Mouse (Mus musculus) embryo, embryonic 11.5 days (tissue): ENCODE results near the gene Acap1.
A peak's percentile ranks its signal among the peaks of the same experiment; 100 is the strongest.
"Not testable (repeated sequence)": the region's sequence is repeated elsewhere in the genome, so short reads cannot be mapped to it uniquely, and the experiment has no call there.

Source experiments
- DNase-seq: peaks from one replicate; pipeline ENCODE4 v3.0.0-alpha.2; 2012; ENCODE audit warnings: low read depth, low spot score

Acap1 gene

GRCm38 (mm10) chr11:69876867-69877266 is 18.5 kb downstream of the Acap1 start:
- DNase-seq: peak; percentile 71

- DNase-seq: no peak
Measured at GRCm38 (mm10) chr11:69876186-69876585, 19.2 kb downstream of the Acap1 start.

GRCm38 (mm10) chr11:69872451-69872850 is 22.9 kb downstream of the Acap1 start:
- DNase-seq: no peak

- DNase-seq: no peak
Measured at GRCm38 (mm10) chr11:69871822-69872221, 23.5 kb downstream of the Acap1 start.

GRCm38 (mm10) chr11:69870289-69871069 is 24.9 kb downstream of the Acap1 start:
- DNase-seq: no peak

GRCm38 (mm10) chr11:69867335-69867734 is 28.0 kb downstream of the Acap1 start:
- DNase-seq: no peak

- no peak for DNase-seq
Measured at GRCm38 (mm10) chr11:69865561-69865960, 29.8 kb downstream of the Acap1 start.

- no peak for DNase-seq
Measured at GRCm38 (mm10) chr11:69864138-69864860, 31.0 kb downstream of the Acap1 start.

- not testable (repeated sequence) for DNase-seq
Measured at GRCm38 (mm10) chr11:69863729-69864128, 31.6 kb downstream of the Acap1 start.

GRCm38 (mm10) chr11:69858113-69858998 is 37.0 kb downstream of the Acap1 start, which contains the start of gene Tnk1:
Tnk1 (minus strand) TSS chr11:69858730.
- DNase-seq: no peak

GRCm38 (mm10) chr11:69855347-69855746 is 40.0 kb downstream of the Acap1 start:
- no peak for DNase-seq

GRCm38 (mm10) chr11:69854680-69855079 is 40.7 kb downstream of the Acap1 start:
- no peak for DNase-seq

GRCm38 (mm10) chr11:69853994-69854393 is 41.3 kb downstream of the Acap1 start:
- DNase-seq: no peak

- DNase-seq: no peak
Measured at GRCm38 (mm10) chr11:69850754-69851153, 44.6 kb downstream of the Acap1 start.

GRCm38 (mm10) chr11:69849884-69850283 is 45.5 kb downstream of the Acap1 start:
- DNase-seq: no peak

- DNase-seq: no peak
Measured at GRCm38 (mm10) chr11:69849128-69849527, 46.2 kb downstream of the Acap1 start.

GRCm38 (mm10) chr11:69848021-69848420 is 47.3 kb downstream of the Acap1 start:
- DNase-seq: no peak

- no peak for DNase-seq
Measured at GRCm38 (mm10) chr11:69846738-69847688, 48.3 kb downstream of the Acap1 start.

GRCm38 (mm10) chr11:69846198-69846680 is 49.1 kb downstream of the Acap1 start, which contains the start of gene Plscr3:
Plscr3 (plus strand) TSS chr11:69846376.
- peak; percentile 89 for DNase-seq

- no peak for DNase-seq
Measured at GRCm38 (mm10) chr11:69838714-69839104, 56.6 kb downstream of the Acap1 start.
